Mouse (Mus musculus): Measurements from ENCODE around the gene Aicda.

- TF ChIP-seq CTCF (IDR thresholded peaks at IDR 0.05; ENCODE audit: low read depth, low read length) (peak; percentile 83), EP300 (IDR thresholded peaks at IDR 0.05; ENCODE audit: insufficient read depth, low read depth, low read length) (no peak), POLR2A (IDR thresholded peaks at IDR 0.05; ENCODE audit: insufficient read depth, low read length) (no peak)
Observed at GRCm38 (mm10) chr6:122605483-122605882, 51.9 kb downstream of the Aicda start.

Measured in ES-Bruce4 (cell line).